Mouse (Mus musculus): ENCODE measurements around the gene Cntfr.
A peak's percentile ranks its signal among the peaks of the same experiment; 100 is the strongest.

Gene Cntfr

DNA sequence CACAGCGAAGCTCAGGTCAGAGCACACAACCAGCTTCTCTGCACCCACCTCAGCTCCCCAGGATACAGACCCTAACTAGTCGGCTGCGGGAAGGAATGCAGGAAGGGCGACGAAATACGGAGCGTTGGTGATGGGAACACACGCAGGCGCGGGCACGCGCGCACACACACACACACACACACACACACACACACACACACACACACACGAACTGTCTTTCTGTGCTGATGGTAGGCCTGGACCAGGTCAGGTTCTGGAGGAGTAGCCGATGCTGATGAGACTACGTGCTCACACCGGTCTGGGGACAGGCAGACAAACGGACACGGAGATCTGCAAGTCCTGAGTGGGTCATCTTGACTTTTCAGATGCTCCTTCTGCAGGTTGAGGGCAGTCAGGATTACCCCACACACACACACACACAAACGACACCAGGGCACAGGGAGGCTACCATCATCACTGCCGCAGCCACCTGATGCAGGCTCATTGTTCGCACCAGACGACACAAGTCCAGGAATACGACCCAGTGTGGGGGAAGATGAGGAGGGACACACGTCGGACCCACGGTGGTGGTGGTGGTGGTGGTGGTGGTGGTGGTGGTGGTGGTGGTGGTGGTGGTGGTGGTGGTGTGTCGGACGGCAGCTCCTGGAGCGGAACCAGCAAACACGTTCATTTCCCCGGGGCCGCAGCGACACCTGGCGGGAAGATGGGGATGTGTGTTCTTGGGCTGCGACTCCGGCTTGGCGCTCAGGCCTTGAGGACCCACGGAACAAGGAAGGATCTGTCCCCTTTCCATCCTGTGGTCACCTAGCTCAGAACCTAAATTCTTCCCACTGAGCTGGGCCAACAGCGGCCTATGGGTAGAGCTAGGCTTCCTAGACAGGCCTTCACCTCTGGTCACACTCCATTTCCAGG, at the start of gene Cntfr:
TSS of gene Cntfr (minus strand) at position 160 of the 912 bp plus-strand sequence.
- peak; percentile 90 for DNase-seq (ENCODE audit: low spot score)

DNA sequence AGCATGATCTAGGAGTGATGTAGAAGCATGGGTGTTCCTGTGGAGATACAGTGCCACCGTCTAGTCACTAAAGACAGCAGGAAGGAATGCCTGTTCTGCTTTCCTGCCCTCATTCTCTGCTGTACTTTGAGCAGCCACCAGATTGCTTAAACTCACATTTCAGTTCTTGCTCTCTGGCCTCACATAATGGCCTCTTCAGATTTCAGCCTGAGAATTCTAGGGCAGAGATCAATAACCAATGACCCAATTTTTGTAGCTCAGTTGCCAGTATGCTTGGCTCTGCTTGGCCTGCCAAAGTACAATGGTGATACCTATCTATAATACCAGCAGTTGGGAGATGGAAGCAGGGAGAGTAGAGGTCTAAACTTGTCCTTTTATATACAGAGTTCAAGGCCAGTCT, 48.1 kb upstream of the Cntfr start:
- DNase-seq (ENCODE audit: low spot score): no peak

DNA sequence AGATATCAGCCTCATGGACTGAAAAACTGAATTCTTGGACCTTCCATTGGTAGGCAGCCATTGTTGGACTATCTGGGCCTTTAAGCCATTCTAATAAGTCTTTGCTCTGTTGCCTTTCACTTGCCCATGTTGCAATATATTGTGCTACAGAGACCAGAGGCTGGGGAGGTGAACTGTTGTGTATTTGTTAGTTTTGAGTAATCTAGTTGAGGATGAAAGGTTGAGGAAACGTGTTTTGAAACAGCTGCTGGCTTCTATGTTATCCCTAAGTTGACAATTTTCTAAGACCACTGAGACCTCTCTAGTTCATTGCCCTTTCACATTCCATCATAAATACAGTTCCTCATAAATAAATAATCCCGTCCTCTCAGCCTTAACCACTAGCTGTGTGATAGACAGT, 47.2 kb upstream of the Cntfr start:
- no peak for DNase-seq (ENCODE audit: low spot score)

DNA sequence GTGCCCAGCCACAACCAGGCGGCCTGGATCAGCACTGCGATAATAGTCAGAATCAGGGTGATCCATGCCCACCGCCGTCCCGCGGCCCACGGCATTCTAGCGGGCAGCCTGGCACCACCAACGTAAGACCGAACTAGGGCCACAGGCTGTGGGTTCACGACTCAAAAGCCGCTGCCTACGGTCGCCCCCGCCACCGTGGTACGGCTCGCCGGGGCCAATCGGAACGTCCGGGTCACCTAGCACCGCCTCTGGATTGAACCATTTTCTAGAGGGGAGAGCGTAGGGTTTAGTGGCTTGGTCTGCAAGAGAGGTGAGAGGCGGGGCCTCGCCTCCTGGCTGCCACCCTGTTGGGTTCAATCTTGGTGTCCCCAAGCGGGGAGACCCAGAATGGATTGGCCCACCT, 44.3 kb upstream of the Cntfr start:
- DNase-seq (ENCODE audit: low spot score): peak; percentile 88

DNA sequence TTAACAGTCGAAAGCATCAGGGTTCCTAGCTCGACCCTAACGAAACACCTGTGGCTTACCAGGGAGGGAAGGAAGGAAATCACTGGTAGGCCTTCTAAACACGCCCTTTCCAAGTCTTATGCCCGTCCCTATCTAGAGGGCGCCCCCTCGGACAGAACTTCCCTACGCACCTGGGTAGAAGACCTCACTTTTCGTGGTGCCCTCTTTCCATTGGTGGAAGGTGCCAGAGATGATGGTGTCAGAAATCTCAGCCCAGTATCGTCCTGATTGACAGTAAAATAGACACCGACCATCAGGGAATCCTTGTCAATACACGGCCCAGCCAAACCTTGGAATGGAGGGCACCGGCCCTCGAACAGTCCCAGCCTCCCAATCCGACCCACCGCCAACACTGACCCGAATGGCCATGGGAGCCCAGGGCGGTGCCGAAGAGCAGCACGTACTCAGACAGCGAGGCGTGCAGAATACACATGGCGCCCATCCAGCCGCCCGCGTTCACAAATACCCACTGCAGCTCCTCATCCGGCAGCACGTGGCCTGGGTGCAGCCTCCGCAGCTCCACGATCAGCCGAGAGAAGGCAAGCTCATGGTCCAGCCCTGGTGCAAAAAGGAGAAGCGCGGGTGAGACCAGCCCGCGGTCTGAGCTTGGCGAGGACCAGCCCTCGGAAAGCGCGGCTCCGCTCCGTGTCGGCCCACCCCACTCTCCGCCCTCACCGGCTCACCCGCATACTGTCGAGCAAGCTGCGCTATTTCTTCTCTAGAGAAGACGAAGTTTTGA, 43.7 kb upstream of the Cntfr start:
- DNase-seq (ENCODE audit: low spot score): peak; percentile 78

DNA sequence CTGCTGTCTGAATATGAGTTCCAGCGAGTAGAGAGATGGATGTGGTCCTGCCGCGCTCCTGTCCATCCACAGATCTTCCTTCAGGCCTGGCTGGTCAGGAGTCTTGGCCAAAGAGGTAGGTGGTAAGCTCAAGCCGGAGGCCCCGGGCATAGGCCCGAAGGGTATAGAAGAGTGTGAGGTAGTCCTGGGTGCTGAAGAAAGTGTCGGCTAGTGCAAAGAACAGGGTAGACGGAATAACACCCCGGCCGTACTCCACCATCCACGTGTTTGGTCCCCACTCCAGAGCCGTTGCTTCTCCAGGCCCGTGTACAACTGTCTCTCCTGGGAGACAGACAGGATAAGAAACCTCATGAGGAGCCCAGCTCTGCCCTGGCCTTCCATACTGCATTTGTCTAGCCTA, 42.4 kb upstream of the Cntfr start:
- DNase-seq (ENCODE audit: low spot score): no peak

DNA sequence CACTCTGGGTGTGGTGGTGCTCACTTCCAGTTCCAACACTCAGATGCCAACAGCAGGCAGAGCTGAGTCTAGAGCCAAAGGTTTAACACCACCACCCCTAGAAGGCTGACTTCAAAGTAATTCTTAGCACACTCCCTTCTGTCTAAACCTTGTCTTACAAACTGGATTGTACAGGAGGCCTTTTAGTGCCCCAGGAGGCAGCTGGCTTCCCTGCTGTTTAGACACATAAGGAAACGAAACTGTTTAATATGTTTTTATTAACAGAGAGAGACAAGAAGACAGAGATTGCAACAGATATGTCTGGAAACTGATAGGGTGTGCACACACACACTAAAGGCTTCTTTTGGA, 41.3 kb upstream of the Cntfr start:
- DNase-seq (ENCODE audit: low spot score): no peak

DNA sequence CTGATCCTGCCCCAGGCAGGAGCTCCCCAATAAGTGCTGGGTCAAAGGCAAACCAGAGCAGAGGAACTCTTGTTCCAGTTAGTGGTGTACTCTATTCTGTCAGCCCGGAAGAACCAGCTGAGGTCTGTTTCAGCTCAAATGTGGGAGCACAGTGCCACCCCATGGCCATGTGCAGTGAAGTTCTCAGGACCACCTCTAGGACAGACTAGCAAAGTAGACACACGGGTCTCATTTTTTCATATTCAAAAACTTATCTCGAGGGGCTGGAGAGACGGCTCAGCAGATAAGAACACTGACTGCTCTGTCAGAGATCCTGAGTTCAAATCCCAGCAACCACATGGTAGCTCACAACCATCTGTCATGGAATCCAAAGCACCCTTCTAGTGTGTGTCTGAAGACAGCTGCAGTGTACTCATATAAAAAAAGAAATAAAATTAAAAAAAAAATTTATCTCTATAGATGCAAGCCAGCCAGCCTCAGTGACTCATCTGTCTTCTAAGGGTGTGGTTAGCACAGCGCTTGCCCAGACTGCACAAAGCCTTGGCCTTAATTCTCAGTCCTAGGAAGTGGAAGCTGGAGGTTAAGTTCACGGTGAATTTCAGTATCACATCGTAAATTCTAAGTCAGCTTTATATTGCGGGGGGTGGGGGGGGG, 40.8 kb upstream of the Cntfr start:
- peak; percentile 82 for DNase-seq (ENCODE audit: low spot score)

DNA sequence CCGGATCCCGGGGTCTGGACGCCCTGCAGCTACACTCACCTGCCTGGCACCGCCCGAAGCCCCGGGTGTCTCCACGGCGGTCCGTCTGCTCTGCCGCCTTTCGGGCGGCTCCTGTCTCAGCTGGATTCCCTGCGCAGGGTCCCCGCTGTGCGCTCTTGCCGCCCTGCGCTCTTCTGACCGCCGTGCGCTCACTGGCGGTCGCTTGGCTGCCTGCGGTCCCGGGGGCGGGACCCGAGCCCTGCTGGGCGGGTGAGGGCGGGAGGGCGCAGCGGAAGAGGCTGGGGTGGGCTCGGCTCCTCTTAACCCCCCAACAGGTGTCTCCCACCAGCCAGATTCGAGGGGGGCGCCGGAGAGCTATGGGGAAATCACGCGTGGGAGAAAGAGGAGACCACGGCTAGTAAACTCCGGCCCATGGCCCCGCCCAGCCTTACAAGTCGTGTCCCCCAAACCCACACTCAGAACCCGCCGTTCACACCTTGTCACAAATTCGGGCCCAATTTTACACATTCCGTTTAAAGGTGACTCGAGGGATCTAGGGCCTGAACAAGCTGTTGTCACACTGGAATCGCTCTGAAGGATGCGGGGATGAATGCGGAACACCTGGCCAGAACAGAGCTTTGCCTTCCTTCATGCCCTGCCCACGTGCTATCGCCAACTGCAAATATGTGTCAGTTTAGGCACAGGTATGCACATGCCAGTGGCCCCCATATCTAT, 34.3 kb upstream of the Cntfr start, which contains the start of gene Arid3c:
TSS of gene Arid3c (minus strand) at position 91 of the 714 bp plus-strand sequence.
- peak; percentile 52 for DNase-seq (ENCODE audit: low spot score)

DNA sequence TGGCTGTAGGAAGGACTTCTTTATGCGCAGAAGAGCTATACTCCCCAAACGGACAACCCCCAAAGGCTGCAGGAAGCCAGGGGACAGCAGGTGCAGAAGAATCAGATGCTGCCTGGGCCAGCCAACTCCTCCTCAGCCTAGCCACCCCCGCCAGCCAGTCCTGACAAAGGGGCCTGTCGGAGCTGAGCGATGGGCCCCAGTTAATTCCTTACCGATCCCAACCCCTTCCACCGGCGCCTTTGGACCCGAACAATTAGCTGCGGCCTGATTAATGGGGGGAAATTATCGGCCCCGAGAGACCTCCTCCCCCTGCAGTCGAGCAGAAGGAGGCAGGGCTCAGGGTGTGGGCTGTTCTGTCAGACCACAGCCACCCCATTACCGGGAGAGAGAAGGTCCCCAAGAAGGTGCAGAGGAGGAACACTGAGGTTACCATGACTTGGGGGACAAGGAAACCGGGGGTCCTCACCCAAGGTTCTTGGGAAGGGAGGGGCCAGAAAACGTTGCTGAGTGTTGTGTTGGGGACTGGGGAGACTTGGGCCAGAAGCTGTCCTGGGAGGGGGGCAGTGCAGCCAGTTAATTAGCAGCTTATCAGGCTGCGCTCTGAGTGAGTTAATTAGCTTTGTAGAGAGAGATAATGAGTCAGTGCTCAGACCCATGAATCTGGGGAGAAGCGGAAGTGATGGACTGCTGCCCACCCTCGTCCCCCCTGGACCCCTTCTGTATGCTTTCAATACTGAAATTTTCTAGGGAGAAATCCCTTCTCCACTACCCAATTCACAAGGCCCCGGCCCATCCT, 30.1 kb upstream of the Cntfr start:
- DNase-seq (ENCODE audit: low spot score): no peak

DNA sequence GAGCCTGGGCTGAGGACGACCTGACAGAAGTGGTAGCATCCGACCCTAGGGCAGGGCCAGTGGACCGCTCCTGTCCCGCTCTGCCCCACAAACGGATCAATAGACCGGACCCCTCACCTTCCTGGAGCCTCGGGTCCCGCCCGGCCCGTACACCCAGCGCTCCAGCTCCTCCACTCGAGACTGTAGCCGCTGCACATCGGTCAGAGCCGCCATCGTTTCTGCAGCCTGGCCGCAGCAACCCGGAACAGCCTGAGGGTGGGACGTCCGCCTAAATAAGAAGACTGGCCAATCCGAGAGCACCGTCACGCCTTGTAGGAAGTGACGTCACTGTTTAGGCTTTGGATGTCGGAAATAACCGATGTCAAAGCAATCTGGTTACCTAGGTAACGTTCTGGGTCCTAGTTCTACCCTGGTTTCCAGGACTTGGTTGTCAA, 26.0 kb upstream of the Cntfr start, which contains the start of gene Dctn3:
TSS of gene Dctn3 (minus strand) at position 253 of the 434 bp plus-strand sequence.
- DNase-seq (ENCODE audit: low spot score): peak; percentile 83

DNA sequence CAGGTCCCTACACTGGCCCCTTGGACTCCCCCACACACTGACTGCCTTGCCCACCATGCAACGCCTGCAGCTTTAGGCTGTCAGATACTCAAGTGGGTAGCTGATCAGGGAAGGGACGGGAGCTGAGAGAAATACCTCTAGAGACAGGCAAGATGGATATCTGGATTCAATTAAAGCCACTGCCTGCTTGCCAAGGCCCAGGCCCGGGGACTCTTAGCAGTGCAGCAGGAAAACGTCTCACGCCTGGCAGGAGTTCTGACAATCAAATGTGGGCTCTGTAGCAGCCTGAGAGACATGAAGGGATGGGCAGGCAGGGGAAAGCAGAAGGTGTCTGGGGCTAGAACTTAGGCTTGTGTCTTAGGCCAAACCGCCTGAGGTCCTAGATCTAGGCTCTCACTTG, 19.9 kb upstream of the Cntfr start:
- no peak for DNase-seq (ENCODE audit: low spot score)

DNA sequence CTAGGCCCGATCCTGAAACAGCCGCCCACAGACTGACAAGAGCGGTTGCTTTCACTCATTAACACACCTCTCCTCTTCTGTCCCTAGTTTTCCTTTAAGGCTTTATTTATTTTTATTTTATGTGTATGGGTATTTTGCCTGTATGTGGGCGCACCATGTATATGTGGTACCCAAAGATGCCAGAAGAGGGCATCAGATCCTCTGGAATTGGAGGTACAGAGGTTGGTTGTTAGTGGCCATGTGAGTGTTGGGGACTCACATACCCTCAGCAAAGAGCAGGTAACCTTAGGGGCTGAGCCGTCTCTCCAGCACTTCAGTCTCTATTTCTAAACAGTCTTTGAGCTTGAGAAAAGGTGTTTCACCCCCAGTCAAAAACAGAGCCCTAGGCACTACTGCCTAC, 18.7 kb upstream of the Cntfr start:
- peak; percentile 53 for DNase-seq (ENCODE audit: low spot score)

DNA sequence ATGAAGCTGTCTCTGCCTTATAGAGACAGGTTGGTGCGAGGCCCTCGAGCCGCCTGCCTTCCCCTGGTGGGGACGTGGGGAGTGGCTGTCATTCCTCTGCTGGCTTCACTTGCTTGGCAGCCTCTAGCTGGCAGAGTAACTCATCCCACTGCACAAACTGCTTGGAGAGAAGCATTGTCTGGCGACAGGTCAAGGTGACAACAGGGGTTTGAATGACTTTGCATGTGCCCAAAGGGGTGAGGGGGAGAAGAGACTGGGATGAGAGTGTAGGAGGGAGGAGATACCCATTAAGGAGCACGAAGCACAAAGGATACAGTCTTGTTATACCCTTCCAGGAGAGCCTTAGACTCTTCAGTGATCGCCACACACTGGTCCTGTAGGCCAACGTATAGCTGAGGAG, 18.2 kb upstream of the Cntfr start:
- DNase-seq (ENCODE audit: low spot score): peak; percentile 43

DNA sequence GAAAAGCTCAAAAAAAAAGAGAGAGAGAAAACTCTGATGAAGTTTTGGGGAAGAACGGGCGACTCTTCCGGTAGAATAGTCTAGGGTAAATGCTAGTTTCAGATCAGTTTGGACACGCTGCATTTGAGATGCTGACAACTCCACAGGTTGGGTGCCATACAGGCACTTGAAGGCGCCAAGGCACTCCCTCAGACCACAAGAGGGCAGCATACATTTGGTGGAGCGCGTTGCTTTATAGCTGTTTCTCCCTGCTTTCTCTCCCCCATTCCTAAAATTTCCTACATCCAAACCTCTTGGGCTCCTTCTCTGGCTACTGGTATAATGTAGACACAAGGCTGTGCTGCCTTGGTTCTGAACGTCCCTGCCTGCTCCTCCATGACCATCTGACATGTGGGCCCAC, 17.4 kb upstream of the Cntfr start:
- DNase-seq (ENCODE audit: low spot score): peak; percentile 69

DNA sequence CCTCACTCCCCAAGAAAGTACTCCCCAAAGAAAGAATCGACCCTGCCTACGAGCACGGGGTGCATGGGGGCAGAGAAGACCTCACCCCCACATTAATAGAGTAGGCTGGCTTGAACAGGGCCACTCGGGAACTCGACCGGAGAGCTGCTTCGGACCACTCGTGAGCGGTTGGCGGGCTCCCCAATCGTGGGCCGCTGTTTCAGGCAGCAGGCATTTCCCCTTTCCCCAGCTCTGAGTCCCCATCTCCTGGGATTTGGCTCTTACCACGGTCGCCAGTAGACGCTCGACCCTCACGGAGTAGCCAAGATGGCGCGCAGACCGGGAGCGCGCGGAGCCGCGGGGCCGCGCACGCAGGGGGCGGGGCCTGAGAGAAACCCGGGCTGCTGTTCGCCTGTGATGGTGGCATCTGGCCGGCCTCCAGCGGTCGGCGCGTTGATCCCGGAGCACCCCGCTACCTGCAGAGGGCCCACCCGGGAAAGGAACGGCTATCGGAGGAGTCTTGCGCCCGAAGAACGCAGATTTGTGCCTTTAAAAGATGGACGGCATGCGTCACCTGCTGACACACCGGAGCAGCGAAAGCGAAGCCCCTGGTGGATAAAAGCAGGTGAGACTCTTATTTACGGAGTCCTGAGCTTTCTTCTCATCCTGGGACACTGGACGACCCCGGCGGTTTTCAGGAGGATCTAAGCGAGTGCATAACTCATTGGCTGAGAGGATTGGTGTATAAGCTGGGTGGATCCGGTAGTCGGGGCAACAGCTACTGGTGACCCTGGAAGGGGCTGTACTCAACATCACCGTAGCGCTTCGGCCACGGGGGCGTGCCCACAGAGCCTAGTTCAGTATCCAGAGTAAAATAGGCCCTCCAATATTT, 16.5 kb upstream of the Cntfr start, which contains the start of gene Rpp25l:
TSS of gene Rpp25l (minus strand) at position 338 of the 871 bp plus-strand sequence.
- peak; percentile 92 for DNase-seq (ENCODE audit: low spot score)

DNA sequence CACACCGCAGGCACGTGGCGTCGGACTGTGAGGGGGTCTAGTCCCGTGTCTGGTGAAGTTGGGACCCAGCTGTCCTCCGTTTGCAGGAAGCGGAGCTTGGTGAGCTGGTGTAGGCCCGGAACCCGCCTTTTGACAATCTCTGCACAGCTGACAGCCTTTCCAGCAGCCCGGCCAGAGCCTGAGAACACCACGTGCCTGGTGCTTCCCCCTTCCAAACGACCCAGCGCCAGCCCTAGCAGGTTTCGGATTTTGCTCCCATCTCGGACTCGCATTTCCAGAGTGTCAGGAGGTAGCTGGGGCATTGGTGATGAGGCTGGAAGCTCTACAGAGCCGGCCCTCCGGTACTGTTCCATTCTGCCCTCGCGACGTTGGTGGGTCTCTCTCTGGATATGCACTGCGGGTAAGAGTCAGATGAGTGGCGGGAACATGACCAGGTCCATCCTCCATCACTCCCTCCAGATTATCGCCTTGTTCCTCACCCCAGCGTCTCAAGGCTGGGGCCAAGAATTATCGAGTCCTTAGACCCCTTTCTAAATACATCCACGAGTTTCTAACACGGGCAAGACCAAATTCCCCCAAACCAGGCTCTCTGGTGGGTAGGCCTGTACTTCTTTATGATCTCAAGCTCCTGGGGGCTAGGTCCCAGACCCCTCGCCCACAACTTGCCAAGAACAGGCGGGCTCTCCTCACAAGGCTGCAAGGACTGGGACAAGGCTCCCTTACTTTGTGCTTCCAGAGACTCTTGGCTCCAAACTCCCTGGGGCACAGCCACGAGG, 15.7 kb upstream of the Cntfr start:
- DNase-seq (ENCODE audit: low spot score): peak; percentile 51

DNA sequence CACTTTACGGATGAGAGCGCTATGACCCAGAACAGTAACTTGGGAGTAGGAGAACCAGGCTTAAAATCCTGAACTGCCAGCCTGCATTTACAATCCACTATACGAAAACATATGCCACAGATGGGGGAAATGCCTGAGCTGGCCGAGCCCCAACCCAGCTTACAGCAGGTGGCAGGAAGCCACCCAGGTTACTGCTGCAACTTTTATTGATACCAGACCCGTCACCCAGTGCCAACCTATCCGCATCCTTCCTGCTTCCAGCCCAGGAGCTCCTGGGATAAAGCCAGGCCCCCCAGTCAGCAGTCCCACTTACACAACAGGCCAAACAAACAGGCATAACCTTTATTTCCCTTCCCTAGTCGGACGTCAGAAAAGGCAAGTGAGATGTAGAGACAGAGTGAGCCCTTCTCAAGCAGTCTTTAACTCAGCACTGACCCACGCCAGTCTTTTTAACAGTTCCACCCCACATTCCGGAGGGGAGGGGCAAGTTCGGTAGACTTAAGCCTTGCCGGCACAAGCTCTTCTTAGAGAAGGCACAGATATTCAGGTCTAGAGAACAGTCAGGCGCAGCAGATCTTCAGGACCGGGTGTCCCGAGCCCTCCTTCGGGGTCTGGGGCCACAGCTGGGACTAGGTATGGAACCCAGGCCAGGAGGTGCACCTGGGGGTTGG, 15.0 kb upstream of the Cntfr start:
- peak; percentile 41 for DNase-seq (ENCODE audit: low spot score)

DNA sequence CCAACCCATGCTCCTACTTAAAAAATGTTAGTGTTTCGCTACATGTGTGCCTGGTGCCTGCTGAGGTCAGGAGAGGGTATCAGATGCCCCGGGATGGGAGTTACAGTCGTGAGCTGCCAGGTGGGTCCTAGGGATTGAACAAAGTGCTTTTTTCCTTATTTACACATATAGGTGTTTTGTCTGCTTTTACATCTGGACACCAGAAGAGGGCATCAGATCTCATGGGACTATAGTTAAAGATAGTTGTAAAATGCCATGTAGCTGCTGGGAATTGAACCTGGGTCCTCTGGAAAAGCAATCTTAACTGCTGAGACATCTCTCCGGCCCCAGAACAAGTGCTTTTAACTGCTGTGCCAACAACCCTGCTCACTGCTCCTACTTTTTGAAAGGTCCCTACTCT, 13.3 kb upstream of the Cntfr start:
- DNase-seq (ENCODE audit: low spot score): no peak

All from testis, postnatal 10 days (tissue).